Mouse (Mus musculus) bone marrow macrophage, adult 2 months (primary cell): ENCODE measurements at regions not wholly inside any gene's neighbourhood (a gene's known extent, or its start where the extent isn't known, plus 50 kb on each side); places are given as distances from the start of the nearest gene placed in this dataset.

Experiments used
- CTCF ChIP-seq: IDR thresholded peaks from 2 replicates; pipeline ENCODE4 v1.5.1; 2012; ENCODE audit warnings: low read depth, mild to moderate bottlenecking, low read length, moderate library complexity
- POLR2A ChIP-seq: IDR thresholded peaks from 2 replicates; pipeline ENCODE4 v1.6.1; 2012; ENCODE audit warnings: mild to moderate bottlenecking, low read depth, low read length, borderline replicate concordance

- TF ChIP-seq CTCF: no peak
- TF ChIP-seq POLR2A: no peak
Observed at GRCm38 (mm10) chr5:51990847-51991610, 199.3 kb downstream of the Dhx15 start.
